Mouse (Mus musculus) limb, embryonic 11.5 days (tissue): ENCODE measurements at regions not wholly inside any gene's neighbourhood (a gene's known extent, or its start where the extent isn't known, plus 50 kb on each side); places are given as distances from the start of the nearest gene placed in this dataset.

Experiments used
- ATAC-seq: fragments of 200-750 bp; cut with Nextera tagmentation; 2 replicates; pipeline ENCODE4 v1.8.0; 2017; ENCODE audit warnings: low read depth; ENCODE audit not compliant: insufficient number of reproducible peaks, low FRiP score, low TSS enrichment
- DNase-seq: peaks from one replicate; pipeline ENCODE4 v3.0.0-alpha.2; 2015; ENCODE audit warnings: low spot score
- H3K27ac ChIP-seq: fragments of 300-500 bp; sonication (generic); replicated peaks from 2 replicates; pipeline ENCODE4 v1.5.1; 2014; ENCODE audit warnings: low read depth, mild to moderate bottlenecking, low read length
- H3K27me3 ChIP-seq: fragments of 300-500 bp; sonication (generic); 2 replicates; pipeline ENCODE4 v1.6.1; 2014; ENCODE audit warnings: mild to moderate bottlenecking, low read length, mixed read lengths; ENCODE audit not compliant: control insufficient read depth, insufficient read depth
- H3K36me3 ChIP-seq: fragments of 300-500 bp; sonication (generic); 2 replicates; pipeline ENCODE4 v1.6.1; 2014; ENCODE audit warnings: mild to moderate bottlenecking, low read length, moderate library complexity, mixed read lengths; ENCODE audit not compliant: control insufficient read depth, insufficient read depth
- H3K4me1 ChIP-seq: fragments of 300-500 bp; sonication (generic); 2 replicates; pipeline ENCODE4 v1.6.1; 2014; ENCODE audit warnings: low read length, mixed read lengths; ENCODE audit not compliant: control insufficient read depth, insufficient read depth
- H3K4me2 ChIP-seq: fragments of 300-500 bp; sonication (generic); 2 replicates; pipeline ENCODE4 v1.6.1; 2014; ENCODE audit warnings: low read depth, mild to moderate bottlenecking, moderate library complexity; ENCODE audit not compliant: severe bottlenecking
- H3K4me3 ChIP-seq: fragments of 300-500 bp; sonication (generic); 2 replicates; pipeline ENCODE4 v1.5.1; 2014; ENCODE audit warnings: low read depth, low read length
- H3K9ac ChIP-seq: fragments of 300-500 bp; sonication (generic); 2 replicates; pipeline ENCODE4 v1.6.1; 2014; ENCODE audit warnings: mild to moderate bottlenecking, low read length
- H3K9me3 ChIP-seq: fragments of 300-500 bp; sonication (generic); 2 replicates; pipeline ENCODE4 v1.6.1; 2016; ENCODE audit warnings: low read length; ENCODE audit not compliant: control insufficient read depth
- WGBS: fragments of 180-500 bp; shearing (Covaris S2); extraction: QIAGEN DNeasy Blood & Tissue Kit; methylation state at CpG from one replicate; pipeline ENCODE4 v1.1.7; 2014; 5-methylcytosine and 5-hydroxymethylcytosine counted together

- Histone ChIP-seq H3K4me1 (no peaks in the 10 kb centered on the region), H3K4me2 (no peak overlapping the region), H3K27me3 (no peaks in the 10 kb centered on the region), H3K36me3 (no peaks in the 10 kb centered on the region), H3K9ac (no peak overlapping the region), H3K9me3 (no peaks in the 10 kb centered on the region), H3K27ac (no peak overlapping the region), H3K4me3 (no peak overlapping the region)
- no peak for DNase-seq
- no peak for ATAC-seq
Observed at GRCm38 (mm10) chr2:81185976-81186375, 568.9 kb downstream of the Nup35 start.

GRCm38 (mm10) chr2:81190831-81191230 is 573.8 kb downstream of the Nup35 start:
- Histone ChIP-seq H3K27me3 (no peaks in the 10 kb centered on the region), H3K4me3 (no peak overlapping the region), H3K9ac (no peak overlapping the region), H3K36me3 (no peaks in the 10 kb centered on the region), H3K27ac (no peak overlapping the region), H3K4me2 (no peak overlapping the region), H3K9me3 (no peaks in the 10 kb centered on the region), H3K4me1 (no peaks in the 10 kb centered on the region)
- WGBS, result 75% methylated on average over 1 of the region's 1 CpGs
- no peak for ATAC-seq
- no peak for DNase-seq

- DNase-seq (no peak), ATAC-seq (no peak)
- no peak overlapping the region for H3K9ac ChIP-seq
- no peaks in the 10 kb centered on the region for H3K36me3 ChIP-seq
- H3K4me2 ChIP-seq, result no peak overlapping the region
- no peaks in the 10 kb centered on the region for H3K9me3 ChIP-seq
- no peak overlapping the region for H3K4me3 ChIP-seq
- no peak overlapping the region for H3K27ac ChIP-seq
- no peaks in the 10 kb centered on the region for H3K4me1 ChIP-seq
- H3K27me3 ChIP-seq, result no peaks in the 10 kb centered on the region
Observed at GRCm38 (mm10) chr2:81200541-81200940, 583.5 kb downstream of the Nup35 start.
